Mouse (Mus musculus): ENCODE results near the gene Grk5.

DNA sequence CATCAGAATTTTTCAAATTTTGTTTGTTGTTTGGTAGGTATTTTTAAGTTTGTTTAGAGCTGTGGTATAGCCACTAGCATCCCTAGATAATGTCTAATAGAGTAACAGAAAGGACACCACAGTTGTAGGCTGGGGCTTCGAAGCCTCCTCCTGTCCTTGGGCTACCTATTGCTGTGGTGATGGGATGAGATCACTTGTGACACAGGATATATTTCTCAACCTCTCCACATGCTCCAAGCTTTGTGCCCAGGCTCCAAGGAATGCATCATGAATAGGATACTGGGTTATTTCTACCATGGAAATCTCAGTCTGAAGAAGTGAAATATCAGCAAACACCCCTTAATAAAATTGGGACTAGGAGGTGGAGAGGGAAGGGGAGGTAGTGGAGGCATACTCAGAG lies 198.2 kb downstream of the Grk5 start:
- no peak for TF ChIP-seq CTCF (IDR thresholded peaks at IDR 0.05; ENCODE audit: low read depth, low read length)
- TF ChIP-seq POLR2A (IDR thresholded peaks at IDR 0.05; ENCODE audit: insufficient read depth, low read length): no peak
- no peak for TF ChIP-seq EP300 (IDR thresholded peaks at IDR 0.05; ENCODE audit: insufficient read depth, low read depth, low read length)
